Mouse (Mus musculus): ENCODE data around the gene Zfp346. TPM values are rescaled to one million over a fixed set of nuclear protein-coding genes. Genes with fewer than 3 reads are reported as not detected.

Zfp346 gene
- total RNA-seq, 2 experiments from 2014 or later = 22.2 to 24.2 TPM

Other genes starting within 250 kb of the Zfp346 start
- gene Unc5a, start 155.9 kb upstream of the Zfp346 start, total RNA-seq (2021) = 1 to 10 TPM; 5.0 to 6.0 TPM
- gene Hk3, start 83.9 kb upstream of the Zfp346 start, total RNA-seq (2021) = 1 to 10 TPM; 2.3 to 2.8 TPM
- 10 to 100 TPM; 24.9 to 28.5 TPM for gene Uimc1, start 5.0 kb upstream of the Zfp346 start, total RNA-seq (2021)
- not detected for gene Gm17617, start 28.2 kb downstream of the Zfp346 start, total RNA-seq (2021)
- 10 to 100 TPM; 46.1 to 46.6 TPM for gene Fgfr4, start 47.3 kb downstream of the Zfp346 start, total RNA-seq (2021)
- gene Nsd1, start 104.5 kb downstream of the Zfp346 start, total RNA-seq (2021) = 100 to 1,000 TPM; 114 to 127 TPM
- 100 to 1,000 TPM; 120 to 136 TPM for gene Prelid1, start 215.2 kb downstream of the Zfp346 start, total RNA-seq (2021)
- gene Rab24, start 216.6 kb downstream of the Zfp346 start, total RNA-seq (2021) = 10 to 100 TPM; 48.4 to 53.9 TPM
- gene Mxd3, start 224.5 kb downstream of the Zfp346 start, total RNA-seq (2021) = 10 to 100 TPM; 15.3 to 18.7 TPM

Measured in gastrocnemius, postnatal 4 days (tissue).